Mouse (Mus musculus) left cerebral cortex, adult 9 months (tissue): Measurements from ENCODE around the gene Qtrt1.
"Not testable (repeated sequence)": the region's sequence is repeated elsewhere in the genome, so short reads cannot be mapped to it uniquely, and the experiment has no call there.

Experiments
- DNase-seq, 2 experiments: peaks; one replicate each; pipeline ENCODE4 v3.0.0; 2022; ENCODE audit warnings: low spot score in 2 of 2

Gene Qtrt1

GRCm38 (mm10) chr9:21450270-21450669 lies 38.6 kb downstream of the Qtrt1 start:
- no peak for DNase-seq

GRCm38 (mm10) chr9:21451391-21451790 lies 39.8 kb downstream of the Qtrt1 start:
- DNase-seq = no peak

GRCm38 (mm10) chr9:21451870-21452269 lies 40.2 kb downstream of the Qtrt1 start:
- DNase-seq = no peak

- no peak for DNase-seq
Observed at GRCm38 (mm10) chr9:21453003-21453402, 41.4 kb downstream of the Qtrt1 start.

GRCm38 (mm10) chr9:21453459-21453858 lies 41.8 kb downstream of the Qtrt1 start:
- no peak for DNase-seq

- no peak for DNase-seq
Observed at GRCm38 (mm10) chr9:21454556-21454955, 42.9 kb downstream of the Qtrt1 start.

- no peak for DNase-seq
Observed at GRCm38 (mm10) chr9:21455103-21455770, 43.6 kb downstream of the Qtrt1 start.

GRCm38 (mm10) chr9:21456246-21456929 lies 44.8 kb downstream of the Qtrt1 start:
- DNase-seq = no peak

GRCm38 (mm10) chr9:21456930-21457634 lies 45.4 kb downstream of the Qtrt1 start:
- DNase-seq = no peak

- DNase-seq = no peak
Observed at GRCm38 (mm10) chr9:21458821-21459220, 47.2 kb downstream of the Qtrt1 start.

GRCm38 (mm10) chr9:21460400-21460940 lies 48.8 kb downstream of the Qtrt1 start:
- no peak for DNase-seq

GRCm38 (mm10) chr9:21463138-21463590 lies 51.5 kb downstream of the Qtrt1 start:
- DNase-seq = peak in 1 of 2 experiments; percentile 58

- no peak for DNase-seq
Observed at GRCm38 (mm10) chr9:21463766-21464564, 52.3 kb downstream of the Qtrt1 start.

GRCm38 (mm10) chr9:21464565-21464928 lies 52.9 kb downstream of the Qtrt1 start:
- DNase-seq = not testable (repeated sequence)

GRCm38 (mm10) chr9:21469032-21470024 lies 57.7 kb downstream of the Qtrt1 start:
- DNase-seq = peak in 1 of 2 experiments; percentile 59
